Mouse (Mus musculus): ENCODE measurements around the gene Isyna1. TPM values are rescaled to one million over a fixed set of nuclear protein-coding genes. Genes with fewer than 3 reads are reported as not detected.

Isyna1 gene
- total RNA-seq (2023) = 74.6 TPM

DNA sequence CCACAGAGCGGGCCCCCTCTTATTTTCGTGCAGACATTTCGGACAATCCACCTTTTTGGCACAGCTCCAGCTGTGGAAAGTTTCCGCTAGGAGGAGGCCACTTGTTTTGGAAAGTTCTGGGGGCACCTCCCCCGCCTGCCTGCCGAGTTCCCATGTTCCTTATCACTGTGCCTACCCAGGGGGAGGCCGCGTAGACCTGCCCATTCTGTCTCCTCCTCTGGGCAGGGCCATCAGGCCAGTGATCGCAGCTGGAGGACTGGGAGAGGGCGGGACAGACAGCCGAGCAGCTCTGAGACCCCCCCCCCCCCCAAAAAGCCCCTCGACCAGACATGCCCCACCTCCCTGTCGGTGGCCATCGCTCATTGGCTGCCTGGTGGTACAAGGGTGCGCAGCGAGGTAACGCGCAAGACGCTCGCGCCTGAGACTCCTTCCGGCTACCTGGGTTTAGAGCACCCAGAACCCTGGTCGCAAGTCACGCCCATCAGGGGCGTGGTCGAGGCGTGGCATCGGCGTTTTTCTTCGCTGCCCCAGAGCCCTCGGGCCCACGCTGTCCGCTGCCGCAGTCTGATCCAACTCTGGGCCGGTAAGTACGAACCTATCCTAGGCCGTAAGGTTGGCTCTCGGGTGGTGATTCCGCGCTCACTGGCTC, at the start of gene Isyna1:
TSS of gene Isyna1 (plus strand) at position 413 of the 649 bp plus-strand sequence.

GRCm38 (mm10) chr8:70608749-70609367, 14.7 kb downstream of the Isyna1 start, which contains the start of gene Ssbp4:
Ssbp4 (minus strand) TSS chr8:70608872.

GRCm38 (mm10) chr8:70615894-70616293, 21.7 kb downstream of the Isyna1 start, which contains the start of gene Lrrc25:
Lrrc25 (plus strand) TSS chr8:70616155.

GRCm38 (mm10) chr8:70632346-70632892, 38.2 kb downstream of the Isyna1 start, which contains the start of gene Gdf15:
Gdf15 (minus strand) TSS chr8:70632456.

Other genes starting within 250 kb of the Isyna1 start
- 79.1 TPM for gene Upf1, start 241.1 kb upstream of the Isyna1 start, total RNA-seq (2023)
- gene Comp, start 220.8 kb upstream of the Isyna1 start, total RNA-seq (2023) = 1.2 TPM
- 21.6 TPM for gene Crtc1, start 154.8 kb upstream of the Isyna1 start, total RNA-seq (2023)
- 7.7 TPM for gene Klhl26, start 117.4 kb upstream of the Isyna1 start, total RNA-seq (2023)
- gene Tmem59l, start 107.0 kb upstream of the Isyna1 start, total RNA-seq (2023) = not detected
- not detected for gene Crlf1, start 101.2 kb upstream of the Isyna1 start, total RNA-seq (2023)
- gene Rex1bd, start 87.6 kb upstream of the Isyna1 start, total RNA-seq (2023) = 51.6 TPM
- 3,862 TPM for gene Uba52, start 83.6 kb upstream of the Isyna1 start, total RNA-seq (2023)
- 240 TPM for gene Fkbp8, start 66.6 kb upstream of the Isyna1 start, total RNA-seq (2023)
- gene Kxd1, start 66.4 kb upstream of the Isyna1 start, total RNA-seq (2023) = 61.7 TPM
- gene Ell, start 54.9 kb upstream of the Isyna1 start, total RNA-seq (2023) = 34.7 TPM
- gene Ssbp4, start 14.5 kb downstream of the Isyna1 start, total RNA-seq (2023) = 116 TPM
- gene Lrrc25, start 21.8 kb downstream of the Isyna1 start, total RNA-seq (2023) = 1.8 TPM
- gene Gdf15, start 38.1 kb downstream of the Isyna1 start, total RNA-seq (2023) = 0.89 TPM
- 2.4 TPM for gene Pgpep1, start 66.0 kb downstream of the Isyna1 start, total RNA-seq (2023)
- gene Lsm4, start 78.9 kb downstream of the Isyna1 start, total RNA-seq (2023) = 138 TPM
- gene Jund, start 104.6 kb downstream of the Isyna1 start, total RNA-seq (2023) = 1,886 TPM
- 7.8 TPM for gene Iqcn, start 109.1 kb downstream of the Isyna1 start, total RNA-seq (2023)
- not detected for gene Gm3336, start 124.2 kb downstream of the Isyna1 start, total RNA-seq (2023)
- 0.55 TPM for gene Pde4c, start 129.3 kb downstream of the Isyna1 start, total RNA-seq (2023)
- gene Rab3a, start 160.3 kb downstream of the Isyna1 start, total RNA-seq (2023) = 5.1 TPM
- gene Mpv17l2, start 166.6 kb downstream of the Isyna1 start, total RNA-seq (2023) = 23.3 TPM
- 10.3 TPM for gene Pik3r2, start 182.3 kb downstream of the Isyna1 start, total RNA-seq (2023)
- gene Mast3, start 210.7 kb downstream of the Isyna1 start, total RNA-seq (2023) = 190 TPM
- 2.8 TPM for gene Il12rb1, start 214.1 kb downstream of the Isyna1 start, total RNA-seq (2023)
- gene Arrdc2, start 245.3 kb downstream of the Isyna1 start, total RNA-seq (2023) = 30.5 TPM

Data from CD8-positive naive resting alpha-beta T cell, adult 57 days (primary cell).